Mouse (Mus musculus) G1E (cell line): ENCODE data around the gene Nol6.

Experiments used
- CTCF ChIP-seq: IDR thresholded peaks from 2 replicates; pipeline ENCODE4 v1.5.1; 2012; ENCODE audit warnings: low read depth, low read length, inconsistent platforms, mixed read lengths
- GATA1 ChIP-seq: IDR thresholded peaks from 2 replicates; pipeline ENCODE4 v1.6.1; 2012; ENCODE audit warnings: borderline replicate concordance, low read length, inconsistent platforms, mixed read lengths
- GATA2 ChIP-seq: IDR thresholded peaks from 2 replicates; pipeline ENCODE4 v1.6.1; 2012; ENCODE audit warnings: low read depth, low read length, inconsistent platforms, borderline replicate concordance
- POLR2AphosphoS5 ChIP-seq: IDR thresholded peaks from 2 replicates; pipeline ENCODE4 v1.6.1; 2012; ENCODE audit warnings: low read depth, low read length, inconsistent platforms; ENCODE audit not compliant: insufficient replicate concordance
- TAL1 ChIP-seq: conservative IDR thresholded peaks from 2 replicates; pipeline ENCODE4 v1.6.1; 2012; ENCODE audit warnings: low read depth, low read length, inconsistent platforms, mixed read lengths

GRCm38 (mm10) chr4:41096169-41096568 is 28.1 kb downstream of the Nol6 start:
- TF ChIP-seq CTCF (no peak), GATA1 (no peak), TAL1 (no peak), GATA2 (no peak), POLR2AphosphoS5 (no peak)
